Mouse (Mus musculus): ENCODE data around the gene Metap2.

The Metap2 gene

GRCm38 (mm10) chr10:93909811-93910446 lies 13.0 kb upstream of the Metap2 start:
- CTCF ChIA-PET = no interaction called here

GRCm38 (mm10) chr10:93909015-93909414 lies 12.1 kb upstream of the Metap2 start:
- CTCF ChIA-PET = no interaction called here

GRCm38 (mm10) chr10:93908540-93908939 lies 11.6 kb upstream of the Metap2 start:
- CTCF ChIA-PET = no interaction called here

- CTCF ChIA-PET = no interaction called here
Measured at GRCm38 (mm10) chr10:93907376-93907775, 10.5 kb upstream of the Metap2 start.

GRCm38 (mm10) chr10:93899907-93900306 lies 3.0 kb upstream of the Metap2 start:
- CTCF ChIA-PET = no interaction called here

- CTCF ChIA-PET = no interaction called here
Measured at GRCm38 (mm10) chr10:93899303-93899702, 2.4 kb upstream of the Metap2 start.

GRCm38 (mm10) chr10:93892551-93892950 lies 4.3 kb downstream of the Metap2 start:
- CTCF ChIA-PET = no interaction called here

- CTCF ChIA-PET = no interaction called here
Measured at GRCm38 (mm10) chr10:93891031-93891430, 5.9 kb downstream of the Metap2 start.

GRCm38 (mm10) chr10:93890565-93890964 lies 6.3 kb downstream of the Metap2 start:
- CTCF ChIA-PET = no interaction called here

GRCm38 (mm10) chr10:93889976-93890375 lies 6.9 kb downstream of the Metap2 start:
- CTCF ChIA-PET = no interaction called here

- CTCF ChIA-PET = no interaction called here
Measured at GRCm38 (mm10) chr10:93889579-93889950, 7.3 kb downstream of the Metap2 start.

GRCm38 (mm10) chr10:93888935-93889578 lies 7.8 kb downstream of the Metap2 start:
- CTCF ChIA-PET = no interaction called here

GRCm38 (mm10) chr10:93888590-93888934 lies 8.3 kb downstream of the Metap2 start:
- CTCF ChIA-PET = no interaction called here

- CTCF ChIA-PET = no interaction called here
Measured at GRCm38 (mm10) chr10:93885839-93886477, 10.9 kb downstream of the Metap2 start.

GRCm38 (mm10) chr10:93882738-93883364 lies 14.0 kb downstream of the Metap2 start:
- CTCF ChIA-PET = interaction anchor here (0.6 kb wide), 1 partner anchor 33 kb away, joined by 21 read pairs; no protein-coding TSS in a partner anchor

- CTCF ChIA-PET = no interaction called here
Measured at GRCm38 (mm10) chr10:93881918-93882317, 15.0 kb downstream of the Metap2 start.

- CTCF ChIA-PET = no interaction called here
Measured at GRCm38 (mm10) chr10:93878732-93879131, 18.2 kb downstream of the Metap2 start.

- CTCF ChIA-PET = interaction anchor here (0.9 kb wide), 1 partner anchor 264 kb away, joined by 4 read pairs; no protein-coding TSS in a partner anchor
Measured at GRCm38 (mm10) chr10:93876772-93877171, 20.1 kb downstream of the Metap2 start.

- CTCF ChIA-PET = no interaction called here
Measured at GRCm38 (mm10) chr10:93868886-93869285, 28.0 kb downstream of the Metap2 start.

GRCm38 (mm10) chr10:93868401-93868800 lies 28.5 kb downstream of the Metap2 start:
- CTCF ChIA-PET = no interaction called here

GRCm38 (mm10) chr10:93856095-93856494 lies 40.8 kb downstream of the Metap2 start:
- CTCF ChIA-PET = no interaction called here

- CTCF ChIA-PET = no interaction called here
Measured at GRCm38 (mm10) chr10:93855126-93855525, 41.8 kb downstream of the Metap2 start.

GRCm38 (mm10) chr10:93846706-93847105 lies 50.2 kb downstream of the Metap2 start:
- CTCF ChIA-PET = no interaction called here

All from spleen, embryonic (tissue).